Mouse (Mus musculus): ENCODE measurements around the gene Fgfr1op2. TPM values are rescaled to one million over a fixed set of nuclear protein-coding genes. Genes with fewer than 3 reads are reported as not detected.

Gene Fgfr1op2
- total RNA-seq, 2 experiments from 2014 or later = 129 to 205 TPM

- no peak for ATAC-seq (replicated peaks; ENCODE audit: low FRiP score, low TSS enrichment, poor library complexity, severe bottlenecking)
Measured at GRCm38 (mm10) chr6:146634759-146635606, 58.0 kb downstream of the Fgfr1op2 start.

- no peak for ATAC-seq (replicated peaks; ENCODE audit: low FRiP score, low TSS enrichment, poor library complexity, severe bottlenecking)
Measured at GRCm38 (mm10) chr6:146636482-146636881, 59.5 kb downstream of the Fgfr1op2 start.

- no peak for ATAC-seq (replicated peaks; ENCODE audit: low FRiP score, low TSS enrichment, poor library complexity, severe bottlenecking)
Measured at GRCm38 (mm10) chr6:146640068-146640965, 63.3 kb downstream of the Fgfr1op2 start.

GRCm38 (mm10) chr6:146640991-146641390 is 64.0 kb downstream of the Fgfr1op2 start:
- no peak for ATAC-seq (replicated peaks; ENCODE audit: low FRiP score, low TSS enrichment, poor library complexity, severe bottlenecking)

- 0 out of 2 replicates have a peak, but pooled peaks have one; percentile 3 for ATAC-seq (replicated peaks; ENCODE audit: low FRiP score, low TSS enrichment, poor library complexity, severe bottlenecking)
Measured at GRCm38 (mm10) chr6:146641621-146642210, 64.7 kb downstream of the Fgfr1op2 start.

- peak; percentile 94 for ATAC-seq (replicated peaks; ENCODE audit: low FRiP score, low TSS enrichment, poor library complexity, severe bottlenecking)
Measured at GRCm38 (mm10) chr6:146642276-146643183, 65.5 kb downstream of the Fgfr1op2 start, which contains the start of the genes Med21 and Tm7sf3. Med21 (plus strand) TSS chr6:146642547. Tm7sf3 (minus strand) TSS chr6:146642824.

- peak; percentile 48 for ATAC-seq (replicated peaks; ENCODE audit: low FRiP score, low TSS enrichment, poor library complexity, severe bottlenecking)
Measured at GRCm38 (mm10) chr6:146643184-146643570, 66.2 kb downstream of the Fgfr1op2 start.

Other genes with a start within 250 kb of the Fgfr1op2 start
- 10.1 and 14.2 TPM in 2 replicates for gene Itpr2, start 75.0 kb upstream of the Fgfr1op2 start, total RNA-seq (2014; fragmentation: Nextera tagmentation)
- 8.6 and 9.3 TPM in 2 replicates for gene Itpr2, start 75.0 kb upstream of the Fgfr1op2 start, total RNA-seq (2017)
- gene Ints13, start 632 bp downstream of the Fgfr1op2 start, total RNA-seq (2014; fragmentation: Nextera tagmentation) = 119 and 125 TPM in 2 replicates
- gene Ints13, start 632 bp downstream of the Fgfr1op2 start, total RNA-seq (2017) = 173 and 221 TPM in 2 replicates
- 70.8 and 85.1 TPM in 2 replicates for gene Med21, start 65.3 kb downstream of the Fgfr1op2 start, total RNA-seq (2014; fragmentation: Nextera tagmentation)
- 83.8 and 89.7 TPM in 2 replicates for gene Med21, start 65.3 kb downstream of the Fgfr1op2 start, total RNA-seq (2017)
- 47.6 and 57.4 TPM in 2 replicates for gene Tm7sf3, start 65.6 kb downstream of the Fgfr1op2 start, total RNA-seq (2014; fragmentation: Nextera tagmentation)
- 60.9 and 68.3 TPM in 2 replicates for gene Tm7sf3, start 65.6 kb downstream of the Fgfr1op2 start, total RNA-seq (2017)
- gene Stk38l, start 147.8 kb downstream of the Fgfr1op2 start, total RNA-seq (2014; fragmentation: Nextera tagmentation) = 2.7 and 4.5 TPM in 2 replicates
- gene Stk38l, start 147.8 kb downstream of the Fgfr1op2 start, total RNA-seq (2017) = 3.4 and 6.6 TPM in 2 replicates
- not detected in 2 replicates for gene Arntl2, start 218.9 kb downstream of the Fgfr1op2 start, total RNA-seq (2014; fragmentation: Nextera tagmentation)
- gene Arntl2, start 218.9 kb downstream of the Fgfr1op2 start, total RNA-seq (2017) = not detected in 2 replicates

All from megakaryocyte-erythroid progenitor cell, adult 5-6 weeks (primary cell).